Mouse (Mus musculus) subcutaneous adipose tissue, adult 2 months (tissue): ENCODE measurements around the gene Retreg3. TPM values are rescaled to one million over a fixed set of nuclear protein-coding genes. Genes with fewer than 3 reads are reported as not detected.

Experiments used
- polyA plus RNA-seq: library from polyadenylated mRNA; depleted of rRNA; stranded (reverse); fragments of >200 nt; gene quantifications from 2 replicates; pipeline ENCODE4 v1.2.3, GENCODE M21; 2012; ENCODE audit warnings: low replicate concordance; rRNA removed

The Retreg3 gene
- polyA plus RNA-seq = 76.7 and 88.6 TPM in 2 replicates

DNA sequence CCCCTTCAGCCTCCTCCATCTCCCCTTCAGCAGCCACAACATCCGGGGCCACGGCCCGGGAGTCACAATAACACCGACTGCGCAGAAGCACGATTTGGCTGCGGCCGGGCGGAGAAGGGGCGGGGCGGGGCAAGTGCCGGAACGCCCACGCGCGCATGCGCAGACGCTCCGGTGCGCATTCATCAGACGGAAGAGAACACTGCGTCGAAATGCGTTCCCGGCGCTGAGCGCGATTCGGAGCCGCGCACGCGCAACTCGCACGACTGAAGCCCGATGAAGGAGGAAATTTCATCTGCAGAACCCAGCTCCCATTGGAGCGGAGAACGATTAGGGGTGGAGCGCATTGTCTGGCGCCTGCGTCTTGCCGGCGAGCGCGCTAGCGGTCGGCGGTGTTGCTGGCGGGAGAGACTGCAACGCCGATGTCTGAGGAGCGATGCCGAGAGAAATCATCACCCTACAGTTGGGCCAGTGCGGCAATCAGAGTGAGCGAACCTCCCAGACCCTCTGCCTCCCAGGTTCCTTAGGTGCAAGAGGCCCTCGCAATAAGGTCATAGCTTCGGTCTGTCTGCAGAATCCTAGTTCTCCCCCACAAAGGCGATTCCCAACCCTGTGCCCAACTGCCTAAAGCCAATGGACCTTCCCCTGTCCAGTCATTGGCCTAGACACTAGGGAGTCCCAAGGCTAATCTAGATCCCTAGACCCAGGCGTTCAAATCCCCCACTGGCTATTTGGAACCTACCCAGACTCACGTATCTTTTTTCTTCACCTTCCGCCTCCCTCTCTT, at the start of gene Retreg3, which contains the start of gene Tubg1:
Gene Retreg3, minus strand, starts transcription at position 133 of the 784 bp plus-strand sequence.
Gene Tubg1, plus strand, starts transcription at position 178 of the 784 bp plus-strand sequence.

DNA sequence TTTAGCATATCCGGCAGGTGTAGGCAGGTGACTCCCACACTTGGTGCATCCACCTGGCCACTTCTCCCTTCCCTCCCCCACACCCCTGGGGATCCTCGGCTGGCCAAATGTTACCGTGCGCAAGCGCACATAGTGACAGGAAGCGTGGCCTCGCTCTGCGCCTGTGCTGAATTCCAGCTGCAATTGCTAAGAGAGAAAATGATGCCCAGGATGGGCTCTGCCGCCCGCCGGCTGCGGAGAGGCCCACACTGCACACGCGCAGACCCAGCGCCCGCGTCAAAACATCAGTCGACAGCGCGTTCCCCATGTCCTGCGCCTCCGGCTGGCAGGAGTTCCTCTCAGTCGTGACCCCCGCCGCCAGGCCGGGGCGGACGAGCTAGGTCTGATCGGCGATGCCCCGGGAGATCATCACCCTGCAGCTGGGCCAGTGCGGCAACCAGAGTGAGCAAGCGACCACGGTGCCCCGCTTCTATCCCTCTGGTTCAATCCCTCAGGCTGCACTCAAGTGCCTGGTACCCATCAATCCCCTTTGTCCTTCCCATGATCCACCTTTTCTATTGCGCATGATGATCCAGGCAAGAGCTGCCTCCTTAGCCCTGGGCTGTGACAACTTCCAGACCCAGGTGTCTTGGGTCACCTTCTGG, 36.2 kb upstream of the Retreg3 start, which contains the start of gene Tubg2:
Gene Tubg2, plus strand, starts transcription at position 180 of the 644 bp plus-strand sequence.

DNA sequence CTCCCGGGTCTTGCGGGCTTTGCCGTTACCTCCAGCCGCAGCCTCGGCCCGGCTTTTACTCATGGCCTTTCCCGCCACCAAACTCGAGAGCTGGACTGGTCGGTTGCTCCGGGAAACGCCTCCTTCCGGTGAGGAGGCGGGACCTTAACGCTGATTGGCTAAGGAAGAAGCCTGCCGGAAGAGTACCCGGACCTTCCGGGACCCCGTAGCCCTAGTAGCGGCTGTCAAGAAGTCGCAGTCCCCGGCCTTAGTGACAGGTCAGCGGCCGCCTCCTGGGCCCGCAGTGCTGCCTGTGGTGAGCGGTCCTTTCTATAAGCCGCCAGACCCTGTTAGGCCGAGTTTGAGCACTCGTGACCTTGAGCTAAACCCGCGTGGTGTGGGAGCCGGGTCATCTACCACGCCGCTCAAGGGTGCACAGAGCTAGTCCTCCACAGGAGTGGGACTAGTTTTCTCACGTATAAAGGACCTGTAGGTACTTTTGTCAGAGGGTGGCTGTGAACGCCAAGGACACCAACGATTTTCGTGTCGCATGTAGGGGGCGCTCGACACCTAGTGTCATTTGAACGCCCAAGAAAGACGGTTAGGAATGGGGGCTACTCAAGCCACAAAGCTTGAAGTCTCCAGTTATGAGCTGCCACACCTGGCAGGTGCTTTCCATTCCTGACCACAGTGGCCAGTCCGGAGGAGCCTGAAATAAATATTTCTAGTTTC, 24.2 kb downstream of the Retreg3 start, which contains the start of gene Psmc3ip:
Gene Psmc3ip, minus strand, starts transcription at position 123 of the 711 bp plus-strand sequence.

DNA sequence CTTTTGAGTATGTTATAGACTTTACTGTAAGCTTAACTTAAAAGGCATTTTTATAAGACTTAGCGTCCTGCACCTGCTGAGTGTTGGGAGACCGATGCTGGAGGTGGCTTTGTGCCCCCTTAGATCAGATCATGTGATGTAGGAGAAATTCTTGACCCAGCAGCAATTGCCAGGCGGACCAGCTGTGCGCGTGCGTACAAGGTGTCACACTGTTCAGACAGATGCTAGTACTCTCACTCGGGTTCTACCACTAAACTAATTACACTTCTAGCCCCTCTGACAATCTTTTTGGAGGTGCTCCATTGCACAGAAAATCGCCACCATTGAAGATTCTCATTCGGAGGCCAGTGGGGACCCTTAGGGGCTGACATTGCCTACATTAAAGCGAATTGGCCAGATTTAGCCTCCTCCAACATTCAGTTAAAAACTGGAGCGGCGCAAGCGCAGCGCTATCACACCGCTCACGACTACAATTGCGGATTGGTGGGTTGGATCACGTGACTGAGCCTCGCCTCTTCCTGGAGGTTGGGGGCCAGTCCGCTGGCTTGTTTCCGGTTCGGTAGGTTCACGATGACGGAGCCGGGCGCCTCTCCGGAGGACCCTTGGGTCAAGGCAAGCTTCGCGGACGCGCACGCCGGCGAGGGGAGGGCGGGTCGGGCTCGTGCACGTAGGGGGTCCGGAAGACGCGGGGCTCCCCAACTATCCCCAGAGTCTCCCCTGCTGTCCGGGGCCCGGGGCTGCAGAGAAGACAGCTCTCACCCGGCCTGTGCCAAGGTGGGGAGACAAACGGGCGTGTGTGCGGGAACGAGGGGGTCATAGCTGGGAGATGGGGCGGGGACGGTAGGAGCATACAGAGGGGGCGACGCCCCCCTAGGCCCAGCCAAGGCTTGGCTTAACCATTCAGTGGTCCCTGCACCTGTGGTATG, 32.7 kb downstream of the Retreg3 start, which contains the start of gene Mlx:
Gene Mlx, plus strand, starts transcription at position 522 of the 926 bp plus-strand sequence.

DNA sequence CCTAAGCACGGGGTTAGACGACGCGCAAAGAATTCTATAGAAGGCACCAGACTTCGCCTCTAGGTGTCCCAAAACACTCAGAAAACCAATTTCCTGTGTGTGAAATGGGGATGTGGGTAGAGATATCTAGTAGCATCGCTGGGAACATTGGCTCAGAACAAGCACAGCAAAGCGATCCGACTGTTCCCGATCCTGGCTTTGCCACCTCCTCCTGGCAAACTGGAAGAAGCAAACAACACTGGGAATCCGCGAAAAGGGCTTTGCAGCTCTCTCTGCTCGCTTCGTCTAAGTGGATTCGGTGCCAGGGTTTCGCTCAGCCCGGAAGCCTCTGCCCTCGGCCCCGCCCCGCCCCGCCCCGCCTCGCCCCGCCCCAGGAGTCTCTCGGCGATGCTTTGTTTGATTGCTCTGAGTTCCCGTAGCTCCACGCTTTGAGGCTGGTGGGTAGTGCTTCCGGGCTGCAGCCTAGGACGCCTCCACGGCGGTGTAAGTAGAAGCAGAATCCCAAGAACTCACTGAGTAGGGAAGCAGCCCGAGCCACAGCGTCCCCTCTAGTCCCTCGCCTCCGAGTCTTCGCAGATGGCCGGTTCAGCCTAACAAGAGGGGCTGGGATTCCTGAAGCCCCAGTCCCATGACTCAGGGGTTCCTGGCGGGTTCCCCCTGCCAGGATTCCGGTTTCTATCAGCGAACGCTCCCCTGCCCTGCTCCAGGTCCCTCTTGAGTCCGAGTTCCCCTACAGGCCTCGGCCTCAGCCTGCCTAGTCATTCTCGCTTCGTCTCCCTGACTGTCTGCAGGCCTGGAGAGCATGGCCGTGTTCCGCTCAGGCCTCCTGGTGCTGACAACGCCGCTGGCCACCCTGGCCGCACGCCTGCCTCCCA, 37.2 kb downstream of the Retreg3 start, which contains the start of gene Coasy:
Gene Coasy, plus strand, starts transcription at position 358 of the 875 bp plus-strand sequence.

DNA sequence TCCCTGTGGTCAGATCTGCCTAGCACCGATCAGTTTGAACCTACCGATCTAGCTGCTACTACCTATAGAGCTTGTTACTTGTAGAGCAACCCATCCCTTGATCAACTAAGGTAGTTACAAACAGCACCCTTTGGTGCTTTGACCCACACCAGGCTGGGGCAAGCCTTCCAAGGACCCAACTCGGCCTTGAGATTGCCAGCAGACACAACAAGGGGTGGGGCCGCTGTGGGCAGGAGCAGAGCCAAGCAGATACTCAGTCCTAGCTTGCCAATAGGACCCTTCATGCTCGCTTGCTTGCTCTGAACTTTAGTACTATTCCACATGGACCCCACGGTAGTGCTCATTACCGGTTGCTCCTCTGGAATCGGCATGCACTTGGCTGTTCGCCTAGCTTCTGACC, 41.6 kb downstream of the Retreg3 start, which contains the start of gene Hsd17b1:
Gene Hsd17b1, plus strand, starts transcription at position 291 of the 400 bp plus-strand sequence.

DNA sequence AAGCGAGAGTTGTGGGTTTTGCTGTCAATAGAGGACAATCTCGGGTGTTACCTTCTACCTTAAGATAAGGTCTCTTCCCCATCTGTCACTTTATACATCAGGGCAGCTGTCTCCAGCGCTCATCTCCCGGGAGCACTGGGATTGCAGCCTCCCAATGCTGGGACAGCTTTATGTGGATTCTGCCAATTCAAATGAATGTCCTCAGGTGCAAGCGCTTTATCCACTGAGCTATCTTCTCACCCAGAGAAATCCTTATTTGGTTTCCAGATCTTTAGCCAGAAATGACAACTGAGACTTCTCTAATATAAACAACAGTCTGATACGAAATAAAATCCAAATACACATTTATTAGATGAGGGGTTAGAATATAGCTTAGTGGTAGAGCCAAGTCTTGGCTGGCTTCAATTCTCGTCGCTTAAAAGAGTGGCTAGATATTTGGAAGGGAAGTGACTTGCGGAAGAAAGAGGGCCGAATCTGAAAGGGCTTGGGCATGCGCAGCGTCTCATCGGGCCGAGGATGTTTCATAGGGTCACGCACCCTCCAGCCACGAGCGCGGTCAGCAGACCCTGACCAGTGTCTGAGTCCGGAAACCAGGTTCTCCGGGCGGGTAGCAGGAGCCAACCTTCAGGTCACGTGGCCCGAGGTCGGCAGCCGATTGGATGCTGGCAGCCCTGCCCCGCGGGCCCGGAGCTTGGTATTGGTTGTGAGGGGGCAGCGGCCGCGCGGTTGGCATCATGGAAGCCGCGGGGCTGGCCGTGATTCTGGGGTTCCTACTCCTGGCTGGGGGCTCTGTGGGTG, 50.1 kb downstream of the Retreg3 start, which contains the start of gene Naglu:
Gene Naglu, plus strand, starts transcription at position 622 of the 798 bp plus-strand sequence.

Other genes starting within 250 kb of the Retreg3 start
- 102 and 167 TPM in 2 replicates for gene Stat3, start 180.4 kb downstream of the Retreg3 start, polyA plus RNA-seq
- 320 and 538 TPM in 2 replicates for gene Cavin1, start 149.0 kb downstream of the Retreg3 start, polyA plus RNA-seq
- 83.8 and 142 TPM in 2 replicates for gene Atp6v0a1, start 110.4 kb downstream of the Retreg3 start, polyA plus RNA-seq
- 48.5 and 52.4 TPM in 2 replicates for gene Naglu, start 49.9 kb downstream of the Retreg3 start, polyA plus RNA-seq
- gene Hsd17b1, start 41.5 kb downstream of the Retreg3 start, polyA plus RNA-seq = 0.33 and 0.55 TPM in 2 replicates
- gene Coasy, start 37.3 kb downstream of the Retreg3 start, polyA plus RNA-seq = 96.2 and 105 TPM in 2 replicates
- gene Mlx, start 32.6 kb downstream of the Retreg3 start, polyA plus RNA-seq = 59.2 and 60.4 TPM in 2 replicates
- 0.95 and 3.9 TPM in 2 replicates for gene Psmc3ip, start 24.5 kb downstream of the Retreg3 start, polyA plus RNA-seq
- 13.8 and 32.5 TPM in 2 replicates for gene Tubg1, start within 50 bp of the Retreg3 start, polyA plus RNA-seq
- 1.4 and 5.3 TPM in 2 replicates for gene Tubg2, start 36.0 kb upstream of the Retreg3 start, polyA plus RNA-seq
- gene Cntnap1, start 50.6 kb upstream of the Retreg3 start, polyA plus RNA-seq = 8.3 and 16.6 TPM in 2 replicates
- 30.1 and 55.2 TPM in 2 replicates for gene Plekhh3, start 51.5 kb upstream of the Retreg3 start, polyA plus RNA-seq
- gene Ccr10, start 55.5 kb upstream of the Retreg3 start, polyA plus RNA-seq = 0.60 and 0.93 TPM in 2 replicates
- 44.1 and 55.6 TPM in 2 replicates for gene Ezh1, start 106.6 kb upstream of the Retreg3 start, polyA plus RNA-seq
- 237 and 432 TPM in 2 replicates for gene Ramp2, start 126.1 kb upstream of the Retreg3 start, polyA plus RNA-seq
- 110 and 112 TPM in 2 replicates for gene Vps25, start 133.8 kb upstream of the Retreg3 start, polyA plus RNA-seq
- gene Wnk4, start 140.7 kb upstream of the Retreg3 start, polyA plus RNA-seq = 1.4 and 19.8 TPM in 2 replicates
- gene Cntd1, start 159.1 kb upstream of the Retreg3 start, polyA plus RNA-seq = 0.07 and 0.19 TPM in 2 replicates
- 161 and 167 TPM in 2 replicates for gene Coa3, start 159.2 kb upstream of the Retreg3 start, polyA plus RNA-seq
- gene Becn1, start 182.4 kb upstream of the Retreg3 start, polyA plus RNA-seq = 87.7 and 120 TPM in 2 replicates
- 61.9 and 67.1 TPM in 2 replicates for gene Psme3, start 196.3 kb upstream of the Retreg3 start, polyA plus RNA-seq
- 3.9 and 7.4 TPM in 2 replicates for gene Aoc2, start 205.2 kb upstream of the Retreg3 start, polyA plus RNA-seq
- gene Aoc3, start 210.7 kb upstream of the Retreg3 start, polyA plus RNA-seq = 254 and 817 TPM in 2 replicates
- 0.08 and 0.09 TPM in 2 replicates for gene G6pc, start 247.7 kb upstream of the Retreg3 start, polyA plus RNA-seq